Mouse (Mus musculus) c-Kit-positive CD71-positive TER-119-positive erythroid progenitor cells, embryonic 14.5 days (primary cell): Measurements from ENCODE around the gene Cacna1a.
A peak's percentile ranks its signal among the peaks of the same experiment; 100 is the strongest.

Experiments used
- DNase-seq: peaks from one replicate; pipeline ENCODE4 v3.0.0-alpha.2; 2013; ENCODE audit warnings: low spot score

Gene Cacna1a

DNA sequence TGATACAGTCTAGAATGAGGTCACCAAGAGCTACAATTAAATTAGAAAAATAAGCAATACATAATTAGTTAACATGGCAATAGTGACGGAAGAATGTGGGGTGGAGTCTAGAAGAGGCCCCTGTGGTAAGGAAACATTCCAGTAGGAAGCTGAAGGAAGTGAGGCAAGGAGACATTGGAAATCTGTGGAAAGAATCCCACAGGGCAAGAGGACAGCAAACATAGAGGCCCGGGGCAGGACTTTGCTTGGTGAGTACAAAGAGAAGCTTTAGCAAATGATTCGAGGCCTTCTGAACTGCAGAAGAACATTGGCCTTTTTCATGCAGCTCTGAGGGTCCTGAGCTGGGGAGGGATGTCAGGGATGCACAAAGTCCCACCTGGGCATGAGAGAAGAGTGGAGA lies at the start of gene Cacna1a:
Cacna1a (plus strand) TSS at position 166 of the 400 bp plus-strand sequence.
- DNase-seq = no peak

DNA sequence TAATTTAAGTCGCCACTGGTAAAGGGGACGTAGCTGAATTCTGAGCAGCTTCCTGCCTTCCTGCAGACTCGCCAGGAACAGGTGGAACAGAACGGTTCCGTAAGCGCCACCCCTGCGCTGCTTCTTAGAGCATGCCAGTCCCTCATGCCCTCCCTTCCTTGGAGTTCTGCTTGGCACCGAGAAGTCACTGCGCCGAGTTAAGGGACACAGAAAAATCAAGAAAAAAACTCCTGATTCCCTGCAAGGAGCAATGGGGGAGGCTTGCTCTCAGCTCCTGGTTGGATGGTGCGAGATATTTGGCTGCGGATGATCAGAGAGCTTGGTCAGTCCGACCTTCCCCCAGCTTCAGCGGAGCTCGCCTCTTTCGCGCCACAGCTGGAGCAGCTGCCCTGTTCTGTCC lies 49.7 kb upstream of the Cacna1a start:
- DNase-seq = no peak

DNA sequence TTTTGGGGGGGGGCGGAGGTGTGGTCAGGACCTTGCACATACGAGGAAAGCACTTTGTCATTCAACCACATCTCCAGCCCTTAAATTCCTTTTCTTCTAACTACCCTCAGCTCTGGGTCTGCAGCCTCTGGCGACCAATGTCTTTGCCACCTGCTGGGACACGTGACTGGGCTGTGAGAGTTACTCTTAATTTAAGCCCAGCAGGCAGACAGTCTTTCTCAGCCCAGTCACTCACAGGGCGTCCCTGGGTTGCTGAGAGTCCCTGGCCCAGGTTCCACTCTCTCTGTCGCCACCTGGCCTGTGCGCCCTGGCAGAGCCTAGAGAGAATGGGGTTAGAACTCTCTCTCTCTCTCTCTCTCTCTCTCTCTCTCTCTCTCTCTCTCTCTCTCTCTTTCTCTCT lies 48.9 kb upstream of the Cacna1a start:
- DNase-seq = no peak

DNA sequence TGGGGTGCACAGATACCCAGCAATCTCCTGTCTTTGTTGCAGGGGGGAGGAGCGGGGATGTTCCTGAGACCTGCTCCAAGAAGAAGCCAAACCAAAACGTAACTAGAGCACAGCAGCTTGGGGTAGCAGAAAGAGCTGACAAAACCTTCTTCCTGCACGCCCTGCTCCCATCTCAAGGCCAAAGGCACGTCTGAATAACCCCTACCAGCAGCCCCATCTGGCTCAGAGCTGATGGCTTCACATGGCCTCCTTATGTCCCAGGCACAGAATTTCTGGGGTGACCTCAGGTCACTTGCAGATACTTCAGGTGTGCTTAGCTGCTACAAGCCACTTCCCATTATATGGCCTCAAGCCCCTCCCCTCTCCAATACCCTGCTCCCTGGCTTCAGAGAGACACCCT lies 48.4 kb upstream of the Cacna1a start:
- no peak for DNase-seq

DNA sequence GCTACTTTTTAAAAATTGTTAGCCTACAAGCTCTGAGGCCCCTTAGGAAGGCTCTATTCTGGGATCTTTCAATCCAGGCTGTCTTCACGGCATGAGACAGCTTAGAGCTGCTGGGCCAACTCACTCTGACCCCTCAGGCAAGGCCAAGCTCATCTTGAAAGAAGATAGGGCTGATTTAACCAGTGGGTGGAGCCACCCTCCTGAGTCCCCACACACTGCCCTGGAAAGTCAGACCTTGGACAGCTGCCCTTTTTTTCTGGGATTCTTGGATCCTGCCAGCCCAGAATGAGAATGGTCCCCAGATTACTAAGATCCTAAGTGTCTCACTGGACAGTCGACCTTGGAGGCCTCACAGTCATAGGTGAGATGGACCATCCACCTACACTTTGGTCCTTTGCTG lies 47.6 kb upstream of the Cacna1a start:
- no peak for DNase-seq

DNA sequence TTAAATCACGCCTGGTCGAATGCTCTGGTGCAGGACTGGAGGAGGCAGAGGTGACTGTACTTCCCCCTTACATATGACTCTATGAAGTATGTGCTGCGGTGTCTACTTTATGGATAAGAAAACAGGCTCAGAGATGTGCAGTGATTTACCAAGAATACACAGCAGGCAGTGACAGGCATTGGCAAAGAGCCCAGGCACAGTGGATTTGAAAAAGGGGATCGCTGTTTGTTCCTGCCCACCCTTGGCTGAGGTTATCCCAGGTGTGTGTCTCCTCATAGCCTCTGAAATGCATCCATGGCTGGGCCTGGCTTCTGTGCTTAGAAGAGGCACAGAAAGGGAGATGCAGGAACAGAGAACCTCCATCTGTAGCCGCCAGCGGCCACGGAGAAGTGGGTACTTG lies 42.7 kb upstream of the Cacna1a start:
- no peak for DNase-seq

DNA sequence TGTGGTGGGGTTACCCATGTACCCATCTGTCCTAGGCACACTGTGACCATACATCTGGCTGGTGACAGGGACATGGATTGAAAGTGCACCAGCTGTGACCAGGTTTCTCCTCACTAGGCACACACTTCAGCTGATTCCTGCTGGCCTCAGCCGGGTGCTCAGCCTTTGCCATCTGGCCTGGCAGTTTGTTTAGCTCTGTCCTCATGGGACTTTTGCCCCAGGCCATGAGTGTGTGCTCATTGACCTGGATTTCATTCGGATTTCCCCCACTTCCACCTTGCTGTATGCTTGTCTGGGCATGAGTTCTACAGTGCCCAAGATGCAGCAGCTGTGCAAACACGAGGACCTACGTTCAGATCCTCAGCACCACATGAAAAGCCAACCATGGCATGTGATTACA lies 41.8 kb upstream of the Cacna1a start:
- no peak for DNase-seq

DNA sequence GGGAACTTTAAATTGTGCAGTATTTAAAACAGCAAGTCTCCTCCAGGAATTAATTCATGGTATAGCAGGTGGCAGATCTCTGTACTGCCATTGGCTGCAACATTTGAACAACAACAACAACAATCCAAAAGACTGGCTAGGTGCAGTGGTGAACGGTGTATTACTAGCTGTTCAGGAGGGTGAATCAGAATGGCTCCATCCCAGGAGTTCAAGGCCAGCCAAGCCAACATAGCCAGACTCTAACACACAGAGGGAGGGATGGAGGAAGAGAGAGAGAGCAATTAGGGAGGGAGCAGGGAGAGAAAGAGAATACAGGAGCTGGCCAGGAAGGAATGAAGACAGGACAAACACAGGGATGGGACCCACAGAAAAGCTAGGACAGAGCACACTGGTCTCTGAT lies 38.7 kb upstream of the Cacna1a start:
- no peak for DNase-seq

DNA sequence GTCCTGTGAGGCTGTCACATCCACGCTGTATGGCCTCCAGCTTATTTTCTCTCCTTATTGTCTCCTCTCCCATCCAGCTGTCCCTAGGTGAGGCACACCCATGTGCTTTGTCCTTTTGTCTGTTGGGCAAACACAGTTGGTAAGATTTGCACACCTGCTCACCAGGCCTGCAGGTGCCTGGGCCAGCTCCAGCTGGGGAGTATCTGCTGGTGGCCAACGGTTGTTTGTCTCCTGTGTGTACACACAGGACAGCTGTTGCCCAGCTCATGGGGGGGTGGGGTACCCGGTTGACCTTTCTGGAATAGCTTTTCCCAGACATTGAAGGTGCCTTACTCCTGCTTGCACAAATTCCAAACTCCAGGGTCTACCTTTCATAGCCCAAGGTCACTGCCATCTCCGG lies 37.3 kb upstream of the Cacna1a start:
- DNase-seq = no peak

DNA sequence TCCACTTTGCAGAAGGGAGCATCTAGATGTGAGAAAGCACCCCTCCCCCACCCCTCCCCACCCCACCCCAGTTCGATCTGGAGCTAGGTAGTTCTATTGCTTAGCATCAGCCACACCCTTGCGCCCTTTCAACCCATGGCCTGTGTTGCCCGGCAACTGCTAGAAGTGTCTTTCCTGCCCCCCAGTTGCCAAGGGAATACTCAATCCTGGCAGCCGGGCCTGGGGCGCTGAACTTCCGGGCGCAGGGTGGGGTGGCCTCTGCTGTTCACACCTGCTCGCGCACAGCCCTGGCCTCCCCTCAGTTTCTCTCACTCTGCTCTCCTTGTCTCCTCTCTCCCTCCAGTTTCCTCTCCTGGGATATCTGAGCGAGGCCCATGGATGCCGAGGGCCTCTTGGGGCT lies 31.8 kb upstream of the Cacna1a start:
- DNase-seq = no peak

DNA sequence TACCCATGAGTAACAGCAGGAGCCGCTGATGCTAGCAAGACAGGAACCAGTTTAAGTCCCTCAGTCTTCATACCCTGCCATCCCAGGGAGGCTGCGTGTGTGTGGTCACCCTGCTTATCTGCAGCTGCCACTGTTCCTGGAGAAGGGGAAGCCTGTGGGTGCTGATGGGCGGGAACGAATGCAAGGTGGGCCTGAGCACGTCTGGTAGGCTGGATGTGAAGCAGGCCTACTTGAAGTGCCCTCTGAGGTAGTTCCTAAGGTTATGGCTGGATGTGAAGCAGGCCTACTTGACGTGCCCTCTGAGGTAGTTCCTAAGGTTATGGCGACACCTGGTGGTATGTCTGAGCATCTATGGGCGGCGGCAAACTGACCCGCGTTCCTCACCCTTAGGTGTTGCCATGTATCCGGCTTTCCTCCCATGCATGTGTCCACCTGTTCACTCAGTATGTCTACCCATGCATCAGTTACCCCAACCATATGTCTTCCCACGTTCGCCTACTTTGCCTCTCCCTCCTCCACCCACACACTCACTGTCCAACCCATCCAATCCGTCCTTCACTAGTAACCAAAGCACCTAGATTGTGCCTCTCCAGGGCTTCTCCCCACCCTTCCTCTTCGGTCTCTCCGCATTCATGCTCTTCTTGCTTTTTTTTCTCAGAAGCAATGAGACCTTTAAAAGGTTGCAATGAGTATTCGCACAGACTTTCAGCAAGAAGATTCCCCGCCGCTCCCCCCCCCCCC lies 30.4 kb upstream of the Cacna1a start:
- peak; percentile 53 for DNase-seq

DNA sequence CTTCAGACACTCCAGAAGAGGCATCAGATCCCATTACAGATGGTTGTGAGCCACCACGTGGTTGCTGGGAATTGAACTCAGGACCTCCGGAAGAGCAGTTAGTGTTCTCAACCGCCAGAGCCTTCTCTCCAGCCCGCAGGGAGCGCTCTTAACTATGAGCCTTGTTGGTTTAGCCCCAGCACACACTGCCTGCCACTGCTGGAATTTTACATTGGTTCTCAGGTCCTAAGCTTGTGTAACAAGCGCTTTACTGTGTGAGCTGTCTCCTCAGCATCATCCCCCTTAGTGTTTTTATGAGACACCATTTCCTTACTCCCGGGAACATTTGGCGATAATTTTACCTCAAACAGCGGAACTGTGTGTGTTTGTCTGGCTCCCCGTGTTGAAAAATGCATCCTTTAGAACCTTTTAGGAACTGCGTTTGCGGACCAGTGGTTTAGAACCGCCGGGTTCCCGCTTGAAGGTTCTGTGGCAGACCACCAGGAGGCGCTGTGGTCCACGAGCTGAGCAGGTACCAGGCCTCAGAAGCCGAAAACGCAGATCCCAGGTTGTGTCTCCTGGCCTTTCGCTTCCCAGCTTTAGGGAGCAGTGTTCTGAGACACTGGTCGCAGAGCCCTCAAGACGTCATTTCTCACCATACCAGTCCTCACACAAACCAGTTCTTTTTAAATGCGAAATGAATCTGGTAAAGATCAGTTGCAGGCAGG lies 24.7 kb upstream of the Cacna1a start:
- peak; percentile 36 for DNase-seq

DNA sequence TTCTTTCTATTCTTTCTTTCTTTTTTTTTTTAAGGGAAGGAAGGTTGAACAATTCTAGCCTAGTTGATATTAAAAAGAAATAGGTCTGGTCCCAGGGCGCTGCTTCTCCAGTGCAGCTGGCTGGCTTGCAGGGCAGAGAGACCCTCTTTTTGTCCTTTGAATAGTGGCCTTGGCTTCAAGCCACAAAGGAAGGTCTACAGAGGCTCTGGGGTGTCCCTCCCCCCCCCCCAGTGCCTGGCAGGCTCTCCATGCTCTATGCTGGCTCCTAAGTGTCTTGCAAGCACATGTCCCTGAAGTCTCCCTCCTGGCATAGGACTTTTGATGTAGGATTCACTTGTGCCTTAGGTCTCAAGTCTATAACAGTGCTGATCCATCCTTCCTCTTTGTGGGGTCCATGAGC lies 23.0 kb upstream of the Cacna1a start:
- DNase-seq = no peak

DNA sequence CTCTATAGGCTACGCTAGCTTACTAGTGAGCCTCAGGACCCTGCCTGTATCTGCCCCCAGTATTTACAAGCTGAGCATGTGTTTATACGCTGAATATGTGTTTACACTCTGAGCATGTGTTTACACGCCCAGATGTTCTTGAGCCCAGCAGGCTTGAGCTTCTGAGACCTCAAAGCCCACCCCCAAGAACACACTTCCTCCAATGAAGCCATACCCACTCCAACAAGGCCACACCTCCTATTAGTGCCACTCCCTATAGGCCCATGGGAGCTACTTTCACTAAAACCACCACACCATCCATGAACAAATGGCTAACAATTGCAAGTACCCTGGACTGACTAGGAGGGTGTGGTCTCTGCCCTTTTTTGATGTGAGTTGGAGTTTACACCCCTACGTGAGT lies 17.3 kb upstream of the Cacna1a start:
- no peak for DNase-seq

DNA sequence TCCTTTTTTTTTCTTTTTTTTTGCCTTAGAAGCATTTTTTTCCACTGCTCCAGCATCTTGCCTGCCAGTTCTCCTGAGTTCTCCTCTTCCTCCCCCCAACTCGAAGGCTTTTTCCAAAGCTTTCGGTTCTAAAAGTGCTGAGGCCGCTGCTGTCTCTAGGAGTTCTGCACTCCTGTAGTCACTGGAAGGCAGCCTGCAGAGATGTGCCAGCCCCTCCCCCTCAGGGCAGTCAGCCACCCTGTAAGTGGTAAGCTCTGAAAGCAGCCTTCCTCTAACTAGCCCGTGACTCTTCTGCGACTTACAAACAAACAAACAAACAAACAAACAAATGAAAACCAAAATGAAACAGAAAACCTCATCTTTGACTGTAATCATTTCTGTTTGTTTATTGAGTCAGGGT lies 13.2 kb upstream of the Cacna1a start:
- no peak for DNase-seq

DNA sequence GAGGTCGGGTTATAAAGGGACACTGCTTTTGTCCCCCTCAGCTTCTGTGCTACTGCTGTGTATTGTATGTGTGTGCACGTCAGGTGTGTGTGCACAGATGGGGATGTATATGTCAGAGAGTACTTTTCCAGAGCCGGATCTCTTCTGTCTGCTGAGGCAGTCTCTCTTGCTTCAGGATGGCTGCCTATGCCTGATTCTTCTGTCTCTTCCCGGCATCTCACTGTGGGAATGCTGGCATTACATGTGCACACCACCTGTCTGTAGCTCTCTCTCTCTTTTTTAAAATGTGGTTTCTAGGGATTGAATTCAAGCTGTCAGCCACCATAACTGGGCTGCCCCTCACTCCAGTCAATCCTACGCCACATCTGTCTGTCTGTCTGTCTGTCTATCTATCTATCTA lies 12.4 kb upstream of the Cacna1a start:
- DNase-seq = no peak

DNA sequence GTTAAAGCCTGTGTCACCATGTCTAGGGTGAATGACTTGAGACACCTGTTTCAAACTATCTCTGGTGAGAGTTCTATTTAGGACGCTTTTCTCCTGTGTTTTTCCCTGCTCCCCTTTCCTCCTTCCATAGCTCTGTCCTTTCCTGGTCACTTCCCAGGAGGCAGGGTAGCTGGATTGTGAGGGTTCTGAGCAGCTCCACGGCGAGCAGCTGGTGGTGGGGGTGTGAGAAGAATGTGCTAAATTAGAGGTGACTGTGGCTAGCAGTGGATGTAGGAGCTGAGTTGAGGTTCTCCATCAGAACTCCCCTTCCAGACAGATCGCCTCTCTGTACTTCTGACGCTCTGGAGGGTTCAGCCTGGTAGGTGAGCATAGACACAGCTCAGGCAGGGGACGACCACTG lies 11.7 kb upstream of the Cacna1a start:
- no peak for DNase-seq

DNA sequence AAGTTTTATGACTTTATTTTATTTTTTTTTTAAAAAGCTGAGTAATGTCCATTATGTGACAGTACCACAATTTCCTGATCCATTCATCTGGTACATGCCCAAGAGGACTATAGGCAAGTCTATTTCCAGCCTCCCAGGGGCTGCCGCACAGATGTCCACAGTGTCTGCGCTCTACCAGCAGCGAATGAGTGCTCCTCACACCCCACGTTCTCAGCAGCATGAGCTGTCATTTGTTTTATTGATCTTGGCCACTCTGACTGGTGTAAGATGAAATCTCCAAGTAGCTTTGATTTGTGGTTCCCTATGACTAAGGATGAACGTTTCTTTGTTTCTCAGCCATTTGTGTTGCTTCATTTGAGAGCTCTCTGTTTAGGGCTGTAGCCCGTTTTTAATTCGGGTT lies 6.6 kb upstream of the Cacna1a start:
- no peak for DNase-seq

DNA sequence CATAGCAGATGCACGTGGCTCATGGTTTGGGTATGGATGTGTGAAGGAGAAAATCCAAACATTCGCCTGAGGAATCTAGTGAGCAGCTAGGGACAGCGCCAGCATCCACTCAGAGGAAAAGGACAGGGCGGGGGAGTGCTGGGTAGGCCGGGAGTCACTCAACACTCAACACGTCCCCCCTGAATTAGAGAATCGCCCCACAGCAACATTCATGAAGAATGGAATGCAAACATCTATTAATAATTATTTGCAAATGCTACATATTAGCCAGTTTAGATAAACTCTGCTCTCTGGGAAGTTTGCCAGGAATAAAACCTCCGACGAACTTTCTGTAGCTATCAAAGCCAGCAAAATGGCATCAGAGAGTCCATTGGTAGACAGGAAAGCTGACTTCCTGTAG lies 533 bp downstream of the Cacna1a start:
- no peak for DNase-seq

DNA sequence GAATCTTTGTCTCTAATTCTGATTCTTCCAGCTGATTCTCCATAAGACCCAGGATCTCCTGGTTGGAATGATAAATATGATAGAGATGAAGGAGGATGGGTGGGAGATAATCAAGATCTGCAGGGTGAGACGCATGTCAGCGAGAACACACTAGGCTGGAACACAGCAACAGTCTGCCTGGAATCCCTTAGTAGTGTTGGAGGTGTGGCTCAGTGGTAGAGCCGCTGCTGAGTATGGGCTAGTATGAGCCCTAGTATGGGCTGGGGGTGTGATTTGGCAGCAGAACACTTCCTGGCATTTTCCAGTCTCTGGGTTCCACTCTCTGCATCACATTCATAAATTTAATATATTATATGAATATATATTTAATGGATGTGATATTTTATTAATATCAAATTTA lies 933 bp downstream of the Cacna1a start:
- DNase-seq = no peak

DNA sequence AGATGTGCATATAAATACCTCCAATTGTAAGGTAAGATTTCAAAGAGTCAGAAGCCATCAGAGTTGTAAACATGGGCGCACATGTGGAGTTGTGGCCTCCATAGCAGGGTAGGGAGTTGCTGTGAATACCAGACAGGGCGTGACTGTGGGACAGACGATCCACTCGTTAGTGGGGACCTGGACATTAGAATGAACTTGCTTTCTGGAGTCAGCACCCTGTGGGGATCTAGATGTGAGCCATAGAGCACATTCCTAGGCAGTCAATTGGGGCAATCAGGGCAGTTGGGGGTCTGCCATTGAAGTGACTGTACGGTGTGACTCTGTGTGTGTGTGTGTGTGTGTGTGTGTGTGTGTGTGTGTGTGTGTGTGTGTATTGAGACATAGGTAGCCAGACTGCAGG lies 3.4 kb downstream of the Cacna1a start:
- no peak for DNase-seq

DNA sequence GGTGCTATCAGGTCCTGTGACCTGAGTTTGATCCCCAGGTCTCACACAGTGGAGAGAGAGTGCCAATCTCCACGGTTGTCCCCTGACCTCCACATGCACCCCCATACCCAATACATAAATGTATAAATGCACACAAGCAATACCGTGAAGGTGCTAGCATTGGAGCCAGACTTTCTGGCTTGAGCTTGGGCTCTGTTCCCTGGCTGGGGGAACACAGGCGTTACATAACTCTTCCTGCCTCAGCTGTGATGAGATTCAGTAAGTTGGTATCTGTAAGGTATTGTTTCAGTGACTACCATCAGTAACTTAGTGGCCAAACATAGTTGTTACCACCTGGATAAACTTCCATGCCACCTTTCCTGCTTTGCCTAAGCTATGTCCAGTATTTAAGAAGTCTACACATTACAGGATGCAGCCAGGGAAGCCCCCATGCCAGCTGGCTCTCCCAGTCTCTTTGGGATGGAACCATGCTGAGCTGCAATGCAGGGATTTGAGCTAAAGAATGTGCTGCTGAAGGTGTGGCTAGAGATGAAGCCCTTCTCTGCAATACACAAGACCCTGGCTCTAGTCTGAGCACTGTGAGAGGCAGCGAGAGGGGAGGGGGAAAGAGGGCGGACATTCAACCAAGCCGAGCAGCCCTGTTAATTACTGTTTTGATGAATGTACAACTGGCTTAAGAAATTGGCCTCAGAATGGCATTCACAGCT lies 7.7 kb downstream of the Cacna1a start:
- no peak for DNase-seq
